Mouse (Mus musculus) kidney, adult 18-20 months (tissue): ENCODE data around the gene Myzap.
A peak's percentile ranks its signal among the peaks of the same experiment; 100 is the strongest.

Experiments
- DNase-seq: peaks from one replicate; pipeline ENCODE4 v3.0.0; 2021

Gene Myzap

DNA sequence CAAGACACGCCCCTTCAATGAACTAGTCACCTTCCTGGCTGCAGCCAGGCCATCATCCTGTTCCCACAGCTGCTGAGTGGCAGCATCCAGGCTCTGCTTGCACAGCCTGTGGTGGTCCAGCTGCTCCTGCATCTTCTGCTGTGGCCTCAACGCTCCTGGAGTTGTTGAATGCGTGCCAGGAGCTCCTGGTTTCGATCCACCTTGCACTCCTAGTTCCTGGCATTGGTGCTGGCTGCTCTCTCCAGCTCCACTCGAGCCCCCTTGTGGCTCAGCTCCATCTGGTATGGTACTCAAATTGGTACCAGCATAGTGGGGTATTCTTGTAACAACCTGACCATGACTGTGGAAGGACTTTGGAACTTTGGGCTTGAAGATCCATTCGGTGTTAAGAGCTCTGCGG lies 7.7 kb upstream of the Myzap start:
- DNase-seq = no peak

DNA sequence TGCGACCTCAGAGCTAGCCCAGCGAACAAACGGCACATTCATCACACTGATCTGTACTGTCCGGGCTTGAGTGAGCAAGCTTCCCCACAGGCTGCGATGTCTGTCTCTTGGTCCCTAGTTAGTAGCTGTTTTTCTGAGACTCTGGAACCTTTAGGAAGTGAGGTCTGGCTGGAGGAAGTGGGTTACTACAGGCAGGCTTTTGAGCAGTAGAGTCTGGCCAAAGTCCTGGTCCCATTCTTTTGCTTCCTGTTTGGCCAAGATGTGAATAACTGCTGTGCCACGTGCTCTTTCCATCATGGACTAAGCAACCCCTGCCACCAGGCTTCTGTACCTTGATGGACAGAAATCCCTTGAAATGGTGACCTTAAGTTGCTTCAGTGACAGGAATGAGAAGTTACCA lies 4.7 kb upstream of the Myzap start:
- DNase-seq = no peak

DNA sequence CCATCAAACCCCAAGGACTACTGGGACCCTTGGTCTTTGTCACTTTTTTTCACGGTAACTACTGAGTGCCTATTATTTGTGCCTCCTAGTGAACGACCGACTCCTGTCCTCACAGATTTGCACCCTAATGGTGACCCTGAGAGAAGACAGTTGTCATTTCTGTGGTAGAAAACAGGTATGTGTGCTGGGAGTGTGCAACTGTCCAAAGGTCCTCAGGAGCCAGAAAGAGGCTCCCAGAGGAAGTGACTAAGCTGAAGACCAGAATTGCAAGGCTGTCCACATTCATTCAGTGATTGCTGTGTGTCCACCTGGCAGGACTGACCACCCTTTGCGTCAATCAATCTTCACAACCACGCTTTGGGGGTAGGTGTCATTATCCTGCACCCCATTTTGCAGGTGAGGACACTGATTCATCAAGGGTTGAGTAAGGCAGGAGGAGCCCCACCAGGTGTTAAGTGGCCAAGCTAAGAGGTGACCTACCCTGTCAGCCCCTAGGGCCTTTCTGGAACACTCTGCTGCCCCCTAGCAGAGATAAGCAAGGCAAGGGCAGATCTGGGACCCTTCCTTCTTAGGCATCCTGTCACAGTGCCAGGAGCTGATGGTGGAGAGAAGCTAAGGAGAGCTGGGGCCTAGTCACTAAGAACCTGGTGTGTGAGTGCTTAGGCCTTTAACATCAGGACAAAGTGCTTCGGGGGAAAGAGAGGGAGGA lies 571 bp upstream of the Myzap start:
- no peak for DNase-seq

DNA sequence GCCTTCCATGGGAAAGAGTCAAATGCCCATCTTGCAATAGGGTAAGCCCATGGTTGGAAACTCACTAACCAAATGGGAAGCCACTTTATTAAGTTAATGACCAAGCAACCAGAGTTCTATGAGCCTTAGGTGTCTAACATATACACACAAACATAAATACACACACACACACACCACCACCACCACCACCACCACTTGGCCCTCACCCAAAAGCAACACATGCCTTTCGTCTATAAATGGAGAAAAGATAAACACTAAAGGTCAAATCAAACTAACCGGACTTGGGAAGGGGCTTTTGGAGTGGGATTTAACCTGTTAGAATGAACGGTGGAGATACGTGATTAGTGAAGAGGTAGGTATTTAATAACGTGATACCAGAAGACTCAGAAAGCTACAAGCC lies 1.1 kb downstream of the Myzap start:
- no peak for DNase-seq

DNA sequence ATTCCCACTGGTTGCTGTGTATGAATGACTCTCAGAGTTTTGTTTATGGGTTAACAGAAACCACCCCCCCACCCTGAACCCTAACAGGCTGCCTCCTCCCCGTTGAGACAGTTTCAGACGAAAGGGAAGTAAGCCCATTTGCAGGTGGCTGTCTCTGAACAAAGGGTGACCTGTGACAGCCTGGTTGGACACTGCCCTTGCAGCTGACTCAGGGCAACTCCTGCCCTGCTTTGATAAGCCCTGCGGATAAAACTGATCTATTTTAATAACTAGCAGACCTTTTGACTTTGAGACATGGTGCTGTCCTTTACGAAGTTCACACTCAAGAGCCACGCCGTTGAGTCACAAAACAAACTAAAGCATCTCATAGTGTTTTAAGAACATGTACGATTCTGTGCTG lies 2.4 kb downstream of the Myzap start:
- no peak for DNase-seq

DNA sequence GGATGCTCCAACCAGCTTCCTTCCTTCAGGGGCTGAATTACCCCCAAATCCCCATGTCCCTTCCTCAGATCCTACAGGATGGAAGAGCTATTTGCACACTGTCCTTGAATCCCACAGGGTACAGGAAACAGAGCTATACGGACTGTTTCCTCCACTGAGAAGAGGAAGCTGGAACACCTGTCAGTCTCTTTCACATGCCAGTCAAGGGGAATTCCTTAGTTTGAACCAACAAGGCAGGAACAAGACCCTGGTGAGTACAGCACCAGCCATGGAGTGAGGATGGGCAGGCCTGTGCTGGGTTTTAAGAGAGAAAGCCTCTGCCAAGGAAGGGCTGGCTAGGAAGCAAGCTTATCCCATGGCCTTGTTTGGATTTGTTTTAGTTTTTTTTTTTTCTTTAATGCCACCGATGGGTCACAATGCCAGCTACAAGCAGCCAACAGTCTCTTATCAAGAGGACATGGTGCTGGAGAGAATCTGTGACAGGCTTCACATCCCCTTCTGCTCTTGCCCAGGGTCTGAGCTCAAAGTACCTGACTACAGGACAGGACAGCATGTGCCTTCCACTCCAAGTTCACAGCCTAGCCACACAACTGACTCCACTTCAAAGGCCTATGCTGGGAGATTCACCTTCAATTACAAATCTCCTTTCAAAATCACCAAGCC lies 3.1 kb downstream of the Myzap start:
- DNase-seq = no peak

DNA sequence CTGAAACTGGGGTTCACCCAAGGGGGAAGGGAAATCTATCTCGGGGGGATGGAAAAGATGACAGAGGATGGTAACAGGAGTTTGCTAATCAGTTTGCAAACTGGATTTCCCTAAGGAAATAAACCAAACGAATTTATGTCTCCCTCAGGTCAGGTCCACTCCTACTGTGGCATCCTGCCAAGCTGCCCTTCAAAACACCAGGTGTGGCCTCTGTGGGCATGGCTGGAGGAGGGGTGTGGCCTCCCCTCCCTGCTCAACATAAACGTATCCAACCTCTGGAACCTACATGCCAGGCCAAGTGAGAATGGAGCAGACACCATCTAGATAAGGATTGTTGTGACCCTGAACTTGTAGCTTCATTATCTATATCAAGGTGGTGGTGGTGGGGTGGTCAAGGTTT lies 5.8 kb downstream of the Myzap start:
- DNase-seq = peak; percentile 21

DNA sequence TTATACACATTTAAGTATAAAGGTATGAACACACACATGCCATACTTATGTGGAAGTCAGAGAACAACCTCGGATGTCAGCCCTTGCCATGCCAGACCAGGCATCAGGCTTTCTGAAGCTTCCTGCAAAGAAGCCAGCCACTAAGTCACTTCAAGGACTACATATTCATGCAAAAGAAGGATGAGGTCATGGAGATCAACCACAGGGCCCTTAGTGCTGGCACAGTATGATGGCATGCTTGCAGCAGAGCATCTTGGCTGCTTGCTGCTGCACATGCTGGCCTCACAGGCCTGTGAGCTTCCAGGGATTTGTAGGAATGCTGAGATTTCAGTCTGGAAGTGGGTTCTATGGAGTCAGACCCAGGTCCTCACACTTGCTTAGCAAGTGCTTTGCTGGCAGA lies 9.4 kb downstream of the Myzap start:
- no peak for DNase-seq

DNA sequence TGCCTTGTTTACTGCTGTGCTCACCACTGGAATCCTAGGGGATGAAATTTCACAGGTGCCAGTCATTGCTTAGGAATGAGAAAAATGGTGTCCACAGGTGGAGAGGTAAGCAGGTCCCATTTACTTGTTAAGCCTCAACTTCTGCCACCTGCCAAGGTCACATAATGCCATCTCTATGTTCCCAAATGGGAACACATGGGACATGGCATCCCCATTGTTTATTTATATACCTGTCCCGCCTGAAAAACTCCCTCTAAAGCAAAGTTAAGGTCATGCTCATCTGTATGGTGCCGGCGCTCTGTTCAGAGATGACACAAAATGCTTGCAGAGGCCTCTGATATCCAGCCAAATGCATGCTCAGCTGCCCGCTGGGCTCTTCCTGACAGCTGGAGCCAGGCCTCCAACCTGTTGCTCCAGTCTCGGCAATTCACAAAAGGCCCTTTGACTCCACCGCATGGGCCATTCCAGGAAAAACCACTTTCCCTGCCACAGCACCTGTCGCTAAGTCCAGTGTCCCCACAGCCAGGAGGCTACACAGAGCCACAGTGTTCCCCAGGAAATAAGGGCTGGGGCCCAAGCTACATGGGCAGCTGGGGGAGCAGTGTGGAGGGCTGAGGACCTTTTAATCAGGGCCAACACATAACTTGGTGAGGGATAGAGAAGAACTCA lies 13.1 kb downstream of the Myzap start:
- DNase-seq = no peak

DNA sequence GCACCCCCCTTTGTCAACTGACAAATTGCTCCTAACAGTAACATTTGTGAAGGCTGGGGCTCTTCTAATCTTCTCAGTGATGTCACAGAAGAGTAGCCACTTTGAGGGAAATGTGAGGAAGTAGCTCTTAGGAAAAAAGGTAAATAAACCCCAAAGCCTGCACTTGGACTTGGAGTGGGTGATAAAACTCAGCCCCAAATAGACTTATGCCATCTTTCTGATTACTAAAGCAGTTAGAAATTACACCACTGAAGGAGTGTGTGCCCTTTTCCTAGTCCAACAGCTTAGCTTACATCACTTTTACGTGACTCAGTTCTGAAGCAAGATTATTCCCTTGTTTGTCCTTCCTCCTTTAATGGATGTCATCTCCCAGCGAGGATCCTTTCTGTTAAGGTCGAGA lies 17.7 kb downstream of the Myzap start:
- no peak for DNase-seq

DNA sequence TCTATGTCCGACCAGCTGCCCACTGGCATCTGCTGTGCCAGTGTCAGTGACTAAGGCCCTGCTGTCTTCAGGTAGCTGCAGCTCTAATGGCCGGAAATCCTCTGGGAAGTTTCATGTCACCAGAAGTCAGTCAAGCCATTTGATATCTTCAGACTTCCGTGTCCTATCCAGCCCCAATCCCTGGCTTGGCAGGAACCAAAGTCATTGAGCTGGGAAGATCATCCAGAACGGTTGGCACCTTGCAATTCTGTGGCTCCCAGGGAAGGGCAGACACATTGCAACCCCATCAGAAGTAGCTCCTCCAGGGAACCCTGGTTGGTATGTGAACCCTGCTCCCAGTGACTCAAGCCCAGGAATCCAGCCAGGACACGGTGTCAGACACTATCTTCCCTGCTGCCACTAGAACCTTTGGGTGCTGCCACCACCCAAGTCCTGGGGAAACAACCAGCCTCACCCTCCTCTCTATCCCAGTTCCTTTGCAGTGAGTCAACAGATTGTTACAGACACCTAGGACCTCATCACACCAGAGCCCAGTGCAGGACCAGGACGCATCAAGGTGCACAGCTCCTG lies 18.3 kb downstream of the Myzap start:
- no peak for DNase-seq

DNA sequence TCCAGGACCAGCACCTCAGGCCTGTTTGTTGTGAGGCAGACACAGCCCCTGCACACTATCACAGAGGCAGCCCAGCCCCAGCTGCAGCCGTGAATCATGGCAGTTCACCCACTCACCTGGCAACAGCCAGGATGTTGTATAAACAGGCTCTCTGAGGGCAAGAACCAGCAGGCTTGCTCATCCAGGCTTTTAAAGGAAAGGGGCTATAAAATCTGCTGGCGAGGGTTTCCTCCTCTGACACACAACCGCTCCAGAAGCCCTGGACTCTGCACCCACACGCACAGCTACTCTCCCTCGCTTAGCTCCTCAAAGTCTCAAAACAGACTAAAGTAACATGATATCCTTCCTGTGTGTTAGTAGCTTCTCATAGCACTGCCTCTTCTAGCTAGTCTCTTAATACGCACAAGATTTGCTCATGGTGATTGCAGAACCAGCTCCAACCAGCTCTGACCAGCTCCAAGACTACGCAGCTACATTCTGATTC lies 21.0 kb downstream of the Myzap start:
- DNase-seq = no peak

DNA sequence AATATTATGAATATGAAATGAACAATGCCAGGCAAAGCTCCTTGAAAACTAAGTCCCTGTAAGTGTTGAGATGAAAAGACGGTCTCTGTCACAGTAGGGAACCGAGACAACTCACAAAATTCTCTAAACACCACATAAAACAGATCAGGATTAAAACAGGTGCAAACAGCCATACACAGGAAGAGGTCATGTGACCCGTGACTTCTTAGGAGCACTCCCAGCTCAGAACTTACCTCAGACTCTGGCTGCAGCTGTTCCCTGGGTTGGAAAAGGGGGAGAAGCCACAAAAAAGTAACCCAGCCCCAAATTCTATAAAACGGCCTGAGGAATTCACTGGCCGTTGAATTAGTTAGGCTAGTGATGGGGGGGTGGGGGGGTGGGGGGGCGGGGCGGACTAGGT lies 22.0 kb downstream of the Myzap start:
- no peak for DNase-seq

DNA sequence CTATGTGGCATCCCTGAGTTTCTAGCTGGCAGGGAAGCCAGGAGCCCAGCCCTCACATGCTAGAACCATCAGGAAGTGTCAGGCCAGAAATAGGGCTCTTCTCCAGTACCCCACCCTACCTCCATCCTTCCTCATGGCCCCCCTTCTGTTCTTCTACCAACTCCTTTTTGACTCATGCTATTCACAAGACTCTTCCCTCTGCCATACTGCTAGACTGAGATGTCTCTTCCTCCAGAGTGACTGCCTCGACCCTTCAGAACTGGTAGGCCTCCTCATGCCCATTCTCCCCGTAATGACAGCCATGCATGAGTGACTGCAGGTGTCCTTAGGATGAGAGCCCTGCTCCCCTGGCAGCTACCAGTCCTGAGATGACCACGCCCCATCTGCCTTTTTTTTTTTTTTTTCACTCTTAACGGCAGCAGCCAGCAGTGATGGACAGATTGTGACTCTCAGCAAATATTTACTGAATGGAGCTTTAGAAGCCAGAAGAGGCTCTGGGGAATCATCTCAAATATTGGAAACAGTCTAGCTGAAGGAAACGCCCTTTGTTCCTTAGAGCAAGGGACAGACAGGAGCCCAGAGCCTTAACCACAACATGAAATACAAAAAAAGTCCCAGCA lies 23.7 kb downstream of the Myzap start:
- no peak for DNase-seq

DNA sequence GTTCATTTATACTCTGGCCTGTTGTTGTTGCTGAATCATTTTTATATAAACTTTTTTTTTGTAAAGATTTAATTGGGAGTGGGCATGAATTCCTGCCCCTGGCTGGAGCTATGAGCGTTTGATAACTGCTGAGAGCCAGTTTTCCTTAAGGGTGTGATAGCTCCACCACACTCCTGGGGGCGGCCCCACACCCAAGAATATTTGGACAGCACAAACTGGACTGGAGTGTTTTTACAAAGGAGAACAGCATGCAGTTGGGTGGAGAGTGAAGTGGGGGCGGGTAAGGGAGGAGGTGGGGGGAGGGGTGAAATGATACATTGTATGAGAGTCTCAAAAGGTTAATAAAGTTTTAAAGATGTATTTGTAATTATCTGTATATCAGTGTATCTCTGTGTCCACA lies 24.8 kb downstream of the Myzap start:
- DNase-seq = no peak

DNA sequence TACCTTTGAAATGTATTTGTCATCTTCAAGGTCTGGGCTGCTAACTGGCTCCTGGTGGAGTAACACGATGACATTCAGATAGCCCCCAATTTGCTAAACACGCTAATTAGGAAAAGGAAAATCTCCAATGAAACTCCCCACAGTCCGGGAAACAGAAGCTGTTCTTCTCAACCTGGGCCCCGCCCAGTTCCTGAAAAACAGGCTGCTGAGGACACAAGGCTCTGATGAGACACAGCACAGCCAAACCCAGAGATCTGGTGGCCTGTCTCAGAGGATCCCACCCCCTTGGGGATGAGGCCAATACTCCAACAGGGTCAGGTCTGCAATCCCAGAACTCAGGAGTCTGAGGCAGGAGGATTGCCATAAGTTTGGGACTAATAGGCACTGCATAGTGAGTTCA lies 25.4 kb downstream of the Myzap start:
- no peak for DNase-seq

DNA sequence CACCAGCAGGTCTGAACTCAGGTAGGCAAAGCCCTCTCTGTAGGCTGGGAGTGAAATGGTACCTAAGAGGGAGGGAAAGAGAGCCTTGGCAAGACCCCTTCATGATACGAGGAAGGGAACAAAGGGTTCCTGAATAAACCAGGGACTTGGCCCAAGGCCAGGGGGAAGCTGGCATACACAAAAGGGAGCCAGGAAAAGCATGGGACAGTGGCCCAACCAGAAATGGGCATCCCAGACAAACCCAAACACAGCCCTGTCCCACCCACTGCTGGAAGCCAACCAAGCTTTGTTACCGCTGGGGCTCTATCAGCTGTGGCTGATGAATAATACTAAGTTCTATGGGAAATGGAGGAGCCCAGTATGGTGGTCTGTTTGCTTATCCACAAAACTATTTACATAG lies 34.4 kb downstream of the Myzap start:
- peak; percentile 24 for DNase-seq

DNA sequence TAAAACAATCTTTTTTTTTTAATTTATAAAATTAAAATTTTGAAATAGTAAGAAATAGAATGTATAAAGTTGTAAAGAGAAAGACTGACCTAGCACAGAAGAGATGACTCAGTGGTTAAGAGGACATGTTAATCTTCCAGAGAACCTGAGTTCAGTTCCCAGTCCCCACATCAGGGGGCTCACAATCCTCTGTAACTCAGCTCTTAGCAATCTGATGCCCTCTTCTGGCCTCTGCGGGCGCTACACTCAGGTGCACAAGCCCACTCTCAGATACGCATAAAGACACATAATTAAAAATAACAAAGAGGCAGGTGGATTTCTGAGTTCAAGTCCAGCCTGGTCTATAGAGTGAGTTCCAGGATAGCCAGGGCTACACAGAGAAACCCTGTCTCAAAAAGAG lies 38.2 kb downstream of the Myzap start:
- DNase-seq = no peak

DNA sequence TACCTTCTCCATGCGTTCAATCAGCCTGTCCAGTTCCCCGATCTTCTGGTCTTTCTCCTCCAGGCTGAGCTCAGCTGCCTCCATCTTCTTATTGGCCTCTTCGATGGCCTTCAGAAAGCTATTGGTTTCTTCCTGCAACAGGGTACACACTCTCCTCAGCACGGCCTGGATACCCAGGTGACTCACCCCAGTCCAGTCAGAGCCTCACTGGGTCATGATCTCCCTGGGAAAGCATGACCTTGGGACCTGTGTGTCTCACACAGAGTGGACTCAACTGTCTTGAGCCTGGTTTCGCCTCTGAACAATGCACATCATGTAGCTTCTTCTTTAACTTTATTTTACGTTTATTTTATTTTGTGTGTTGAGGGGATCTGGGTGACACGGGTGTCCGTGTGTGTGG lies 42.0 kb downstream of the Myzap start:
- no peak for DNase-seq

DNA sequence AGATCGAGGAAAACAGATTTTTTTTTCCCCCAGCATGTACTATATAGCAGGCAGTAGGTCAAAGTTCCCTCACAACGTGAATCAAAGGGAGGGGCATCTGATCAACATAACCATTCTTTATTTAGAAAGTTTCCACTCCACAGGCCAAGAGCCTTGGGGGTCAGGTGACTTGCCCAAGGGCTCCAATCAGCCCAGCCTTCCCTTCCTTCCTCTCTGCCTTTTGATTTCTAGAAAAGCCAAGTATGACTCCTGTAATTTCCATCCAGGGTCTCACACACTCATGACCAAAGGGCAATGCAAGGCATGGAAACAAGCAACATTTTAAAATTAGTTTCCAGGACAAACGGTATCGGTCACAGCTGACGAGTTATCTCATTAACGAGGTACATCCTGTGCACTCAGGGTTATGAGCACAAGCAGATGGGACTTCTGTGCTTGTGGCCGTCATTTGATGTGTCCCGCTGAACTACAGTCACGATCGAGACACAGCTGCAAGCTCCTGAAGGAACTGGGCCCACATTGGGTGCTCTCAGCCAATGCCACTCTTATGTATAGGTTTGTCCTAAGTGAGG lies 44.4 kb downstream of the Myzap start:
- no peak for DNase-seq

DNA sequence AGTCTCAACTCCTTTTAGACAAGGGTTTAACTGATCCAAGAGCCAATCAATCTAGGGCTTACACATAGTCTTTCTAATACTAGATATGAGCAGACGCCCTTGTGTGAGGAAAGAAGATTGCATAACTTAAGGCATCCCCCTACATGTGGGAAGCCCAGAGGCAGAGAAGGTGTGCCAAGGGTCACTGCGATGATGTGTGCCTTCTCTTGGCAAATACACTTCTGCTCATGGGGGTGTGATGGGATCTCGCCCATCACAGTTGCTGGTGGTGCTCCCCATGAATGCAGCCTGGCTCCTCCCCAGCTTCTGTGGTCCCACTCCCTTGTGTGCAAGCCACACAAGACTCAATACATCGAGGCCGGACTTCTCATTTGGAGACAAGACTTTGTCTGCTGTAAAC lies 47.3 kb downstream of the Myzap start:
- no peak for DNase-seq

DNA sequence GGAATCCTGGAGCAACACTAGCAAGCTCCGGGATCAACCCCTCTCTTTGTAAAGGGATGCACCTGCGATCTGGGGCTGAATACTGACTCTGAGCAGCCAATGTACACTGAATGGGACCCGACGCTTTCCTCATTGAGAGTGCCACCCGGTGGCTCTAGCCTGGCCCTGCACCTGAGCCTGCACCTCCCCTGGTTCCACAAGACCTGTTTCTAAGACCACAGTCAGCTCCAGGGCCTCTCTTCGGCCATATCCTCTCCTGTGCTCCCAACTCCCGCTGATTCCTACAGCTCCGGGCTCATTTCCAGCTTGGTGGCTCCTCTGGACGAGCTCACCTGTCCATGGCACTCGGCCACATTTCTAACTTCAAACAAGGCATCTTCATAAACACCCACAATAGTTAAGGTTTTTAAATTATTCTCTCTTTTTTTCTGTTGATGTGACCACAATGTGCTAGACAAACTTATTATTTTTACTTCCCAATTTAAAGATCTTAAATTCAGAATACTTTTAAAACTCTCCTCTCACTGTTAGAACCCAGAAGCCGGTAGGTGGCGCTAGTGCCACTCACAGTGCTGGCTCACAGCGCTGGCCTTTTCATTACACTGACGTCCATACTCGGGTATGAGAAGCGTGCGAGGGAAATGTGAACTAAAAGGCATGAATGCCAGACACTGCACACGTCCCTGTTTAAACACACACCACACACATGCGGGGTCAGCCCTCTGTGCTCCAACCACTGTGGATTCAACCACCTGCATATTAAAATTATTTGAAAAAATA lies 48.5 kb downstream of the Myzap start:
- DNase-seq = peak; percentile 84
